Mouse (Mus musculus) adrenal gland, postnatal 4 days (tissue): ENCODE measurements around the gene Celf2. TPM values are rescaled to one million over a fixed set of nuclear protein-coding genes. Genes with fewer than 3 reads are reported as not detected.

Source experiments
- DNase-seq, 2 experiments: peaks; one replicate each; pipeline ENCODE4 v3.0.0; 2021 to 2022; ENCODE audit warnings: low spot score in 2 of 2, mixed read lengths in 2 of 2
- total RNA-seq, 2 experiments: library from RNA; stranded (reverse); gene quantifications; 2 replicates each; pipeline ENCODE4 v1.2.3; 2021

Celf2 gene
- total RNA-seq, 2 experiments from 2014 or later = 50.7 to 51.7 TPM

GRCm38 (mm10) chr2:7218101-7218500 is 291.3 kb downstream of the Celf2 start:
- DNase-seq = no peak

- no peak for DNase-seq
Measured at GRCm38 (mm10) chr2:7207691-7208504, 301.5 kb downstream of the Celf2 start.

- no peak for DNase-seq
Measured at GRCm38 (mm10) chr2:7193413-7193812, 315.9 kb downstream of the Celf2 start.

- no peak for DNase-seq
Measured at GRCm38 (mm10) chr2:7179186-7179585, 330.2 kb downstream of the Celf2 start.

- no peak for DNase-seq
Measured at GRCm38 (mm10) chr2:7173271-7174064, 335.9 kb downstream of the Celf2 start.

- DNase-seq = no peak
Measured at GRCm38 (mm10) chr2:7171087-7171696, 338.2 kb downstream of the Celf2 start.

- DNase-seq = no peak
Measured at GRCm38 (mm10) chr2:7165786-7166185, 343.6 kb downstream of the Celf2 start.

- DNase-seq = no peak
Measured at GRCm38 (mm10) chr2:7160108-7160507, 349.3 kb downstream of the Celf2 start.

GRCm38 (mm10) chr2:7147303-7147702 is 362.1 kb downstream of the Celf2 start:
- DNase-seq = no peak

- no peak for DNase-seq
Measured at GRCm38 (mm10) chr2:7145541-7146043, 363.8 kb downstream of the Celf2 start.

GRCm38 (mm10) chr2:7144871-7145270 is 364.5 kb downstream of the Celf2 start:
- no peak for DNase-seq

GRCm38 (mm10) chr2:7123366-7123765 is 386.0 kb downstream of the Celf2 start:
- DNase-seq = no peak

GRCm38 (mm10) chr2:7115801-7116200 is 393.6 kb downstream of the Celf2 start:
- DNase-seq = no peak

GRCm38 (mm10) chr2:7115161-7115560 is 394.2 kb downstream of the Celf2 start:
- no peak for DNase-seq

- no peak for DNase-seq
Measured at GRCm38 (mm10) chr2:7113738-7114137, 395.6 kb downstream of the Celf2 start.

GRCm38 (mm10) chr2:7112156-7112813 is 397.1 kb downstream of the Celf2 start:
- DNase-seq = no peak

- no peak for DNase-seq
Measured at GRCm38 (mm10) chr2:7093414-7093813, 415.9 kb downstream of the Celf2 start.

- no peak for DNase-seq
Measured at GRCm38 (mm10) chr2:7092641-7093040, 416.7 kb downstream of the Celf2 start.

GRCm38 (mm10) chr2:7090496-7090895 is 418.9 kb downstream of the Celf2 start:
- DNase-seq = no peak

GRCm38 (mm10) chr2:7089069-7089834 is 420.1 kb downstream of the Celf2 start:
- DNase-seq = no peak
